Mouse (Mus musculus) limb, embryonic 14.5 days (tissue): Measurements from ENCODE around the gene Robo2. TPM values are rescaled to one million over a fixed set of nuclear protein-coding genes. Genes with fewer than 3 reads are reported as not detected.
A peak's percentile ranks its signal among the peaks of the same experiment; 100 is the strongest.

ENCODE experiments used
- ATAC-seq: fragments of 200-750 bp; cut with Nextera tagmentation; 2 replicates; pipeline ENCODE4 v1.8.0; 2017; ENCODE audit warnings: low read depth, moderate number of reproducible peaks, moderate TSS enrichment; ENCODE audit not compliant: low FRiP score
- DNase-seq: peaks from one replicate; pipeline ENCODE4 v3.0.0-alpha.2; 2015; ENCODE audit warnings: low spot score
- H3K27ac ChIP-seq: fragments of 300-500 bp; sonication (generic); replicated peaks from 2 replicates; pipeline ENCODE4 v1.5.1; 2014; ENCODE audit warnings: low read depth, mild to moderate bottlenecking, low read length, moderate library complexity, mixed read lengths
- H3K27me3 ChIP-seq: fragments of 300-500 bp; sonication (generic); 2 replicates; pipeline ENCODE4 v1.6.1; 2014; ENCODE audit warnings: low read length, mixed read lengths; ENCODE audit not compliant: control insufficient read depth, insufficient read depth
- H3K36me3 ChIP-seq: fragments of 300-500 bp; sonication (generic); 2 replicates; pipeline ENCODE4 v1.6.1; 2014; ENCODE audit warnings: mild to moderate bottlenecking, low read length, moderate library complexity, mixed read lengths; ENCODE audit not compliant: control insufficient read depth, insufficient read depth
- H3K4me1 ChIP-seq: fragments of 300-500 bp; sonication (generic); 2 replicates; pipeline ENCODE4 v1.6.1; 2014; ENCODE audit warnings: antibody characterized with exemption, low read length, mixed read lengths; ENCODE audit not compliant: control insufficient read depth, insufficient read depth
- H3K4me2 ChIP-seq: fragments of 300-500 bp; sonication (generic); replicated peaks from 2 replicates; pipeline ENCODE4 v1.6.1; 2014; ENCODE audit warnings: low read depth, mild to moderate bottlenecking, low read length, moderate library complexity; ENCODE audit not compliant: severe bottlenecking
- H3K4me3 ChIP-seq: fragments of 300-500 bp; sonication (generic); replicated peaks from 2 replicates; pipeline ENCODE4 v1.5.1; 2014; ENCODE audit warnings: low read length
- H3K9ac ChIP-seq: fragments of 300-500 bp; sonication (generic); 2 replicates; pipeline ENCODE4 v1.6.1; 2014; ENCODE audit warnings: mild to moderate bottlenecking, low read depth, low read length, moderate library complexity; ENCODE audit not compliant: severe bottlenecking
- H3K9me3 ChIP-seq: fragments of 300-500 bp; sonication (generic); 2 replicates; pipeline ENCODE4 v1.6.1; 2016; ENCODE audit warnings: low read length; ENCODE audit not compliant: control insufficient read depth
- POLR2A ChIP-seq: fragments of 200-500 bp; IDR thresholded peaks from 2 replicates; pipeline ENCODE4 v1.8.0; 2012; ENCODE audit warnings: inconsistent platforms, mild to moderate bottlenecking, moderate library complexity, borderline replicate concordance; ENCODE audit not compliant: insufficient read depth, insufficient read length; ENCODE audit errors: extremely low read depth
- WGBS: fragments of 180-500 bp; shearing (Covaris S2); extraction: QIAGEN DNeasy Blood & Tissue Kit; methylation state at CpG from one replicate; pipeline ENCODE4 v1.1.7; 2014; 5-methylcytosine and 5-hydroxymethylcytosine counted together
- polyA plus RNA-seq, 2 experiments: library from polyadenylated mRNA; depleted of rRNA in 1 of 2; stranded (reverse) in 1 of 2; unstranded in 1 of 2; fragments of >200 nt; fragmentation: Nextera tagmentation in 1 of 2; extraction: Ambion mirVana in 1 of 2; gene quantifications; 2 replicates each; pipeline versions ENCODE4 v1.2.1 to v1.2.3; 2012 to 2014

Gene Robo2
- polyA plus RNA-seq (2012; rRNA removed) (46.5 and 52.6 TPM in 2 replicates), polyA plus RNA-seq (2014; fragmentation: Nextera tagmentation; extraction: Ambion mirVana) (68.8 and 83.3 TPM in 2 replicates)

GRCm38 (mm10) chr16:74411481-74412251 lies at the start of gene Robo2:
TSS of gene Robo2 (minus strand) at chr16:74411825.
- no peaks in the 10 kb centered on the region for H3K27me3 ChIP-seq
- WGBS = under 1% methylated on average over 40 of the region's 43 CpGs

DNA sequence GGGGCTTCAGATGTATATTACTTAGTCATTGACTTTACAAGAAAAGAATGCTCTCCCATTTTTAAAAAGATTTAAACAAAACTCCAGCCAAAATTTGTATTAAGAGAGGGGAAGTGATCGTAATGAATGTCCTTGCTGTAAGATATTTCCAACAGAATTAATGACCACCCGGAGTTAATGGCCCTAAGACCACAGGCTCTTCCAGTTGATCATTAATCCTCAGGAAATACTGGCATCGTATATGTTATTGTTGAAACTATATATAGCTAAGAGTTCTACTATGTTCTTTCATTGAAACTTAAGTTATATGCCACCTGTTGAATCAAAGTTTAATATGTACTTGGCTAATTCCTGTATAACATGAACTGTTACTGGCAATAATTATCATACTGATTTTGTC lies 46.5 kb upstream of the Robo2 start:
- no peak overlapping the region for H3K4me2 ChIP-seq
- ATAC-seq = no peak
- no peak overlapping the region for H3K4me3 ChIP-seq
- no peak for DNase-seq
- WGBS = 46% methylated on average over 3 of the region's 3 CpGs
- H3K36me3 ChIP-seq = no peaks in the 10 kb centered on the region
- no peaks in the 10 kb centered on the region for H3K4me1 ChIP-seq
- no peak overlapping the region for H3K9ac ChIP-seq
- no peak overlapping the region for H3K27ac ChIP-seq
- no peaks in the 10 kb centered on the region for H3K9me3 ChIP-seq
- TF ChIP-seq POLR2A = no peak
- no peaks in the 10 kb centered on the region for H3K27me3 ChIP-seq

More at GRCm38 (mm10) chr16:74411481-74412251, at the start of gene Robo2:
- ATAC-seq (peak; percentile 87), DNase-seq (peak; percentile 77)
- Histone ChIP-seq H3K9ac (peak within 1 kb of the TSS; percentile 67), H3K4me2 (peak within 1 kb of the TSS; percentile 80), H3K9me3 (no peaks in the 10 kb centered on the region), H3K4me3 (peak within 1 kb of the TSS; percentile 71), H3K4me1 (0 out of 2 replicates have a peak, but pooled peaks cover 2% of the 10 kb centered on the region), H3K36me3 (no peaks in the 10 kb centered on the region), H3K27ac (peak within 1 kb of the TSS; percentile 85)
- TF ChIP-seq POLR2A = peak; percentile 32; the same call in 1 of the 2 replicates

DNA sequence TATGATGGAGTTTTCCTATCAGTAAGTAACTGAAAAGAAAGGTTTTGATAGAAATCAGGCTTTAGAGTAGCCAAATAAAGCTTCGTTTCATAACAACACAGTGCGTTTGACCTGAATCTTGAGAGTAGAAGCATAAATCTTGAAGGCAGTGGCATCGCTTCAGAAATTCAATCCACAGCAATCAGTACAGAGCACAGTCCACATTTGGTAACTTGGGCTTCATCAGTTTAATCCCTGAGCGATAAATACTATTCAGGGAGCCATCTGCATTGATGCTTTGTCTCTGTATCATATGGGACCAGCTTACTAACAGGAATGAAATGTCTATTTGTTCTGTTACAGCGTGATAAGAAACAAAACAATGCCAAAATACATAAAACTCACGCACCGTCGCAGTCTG lies 46.1 kb upstream of the Robo2 start:
- no peak overlapping the region for H3K27ac ChIP-seq
- H3K9ac ChIP-seq = no peak overlapping the region
- no peaks in the 10 kb centered on the region for H3K27me3 ChIP-seq
- no peak overlapping the region for H3K4me3 ChIP-seq
- DNase-seq (no peak), ATAC-seq (no peak)
- no peaks in the 10 kb centered on the region for H3K36me3 ChIP-seq
- 70% methylated on average over 8 of the region's 8 CpGs for WGBS
- no peak for TF ChIP-seq POLR2A
- H3K4me2 ChIP-seq = no peak overlapping the region
- H3K9me3 ChIP-seq = no peaks in the 10 kb centered on the region
- H3K4me1 ChIP-seq = no peaks in the 10 kb centered on the region

- TF ChIP-seq POLR2A = no peak
- Histone ChIP-seq H3K9me3 (no peaks in the 10 kb centered on the region), H3K4me1 (no peaks in the 10 kb centered on the region), H3K36me3 (no peaks in the 10 kb centered on the region), H3K9ac (no peak overlapping the region), H3K4me2 (no peak overlapping the region), H3K27ac (no peak overlapping the region), H3K4me3 (no peak overlapping the region), H3K27me3 (no peaks in the 10 kb centered on the region)
- DNase-seq (no peak), ATAC-seq (no peak)
- 80% methylated on average over 5 of the region's 5 CpGs for WGBS
Measured at GRCm38 (mm10) chr16:74456808-74457470, 45.3 kb upstream of the Robo2 start.

- Histone ChIP-seq H3K27ac (no peak overlapping the region), H3K4me1 (no peaks in the 10 kb centered on the region), H3K4me3 (no peak overlapping the region), H3K36me3 (no peaks in the 10 kb centered on the region), H3K4me2 (no peak overlapping the region), H3K9me3 (no peaks in the 10 kb centered on the region), H3K27me3 (no peaks in the 10 kb centered on the region), H3K9ac (no peak overlapping the region)
- TF ChIP-seq POLR2A = no peak
- ATAC-seq = no peak
- DNase-seq = no peak
- WGBS = 41% methylated on average over 2 of the region's 2 CpGs
Measured at GRCm38 (mm10) chr16:74455179-74455578, 43.6 kb upstream of the Robo2 start.
